Mouse (Mus musculus) left cerebral cortex, postnatal 36 days (tissue): ENCODE data around the gene Pxk. TPM values are rescaled to one million over a fixed set of nuclear protein-coding genes. Genes with fewer than 3 reads are reported as not detected.

Source experiments
- DNase-seq, 2 experiments: peaks; one replicate each; pipeline ENCODE4 v3.0.0; 2021 to 2022; ENCODE audit warnings: low spot score in 2 of 2, mixed read lengths in 1 of 2
- intact Hi-C: fragments of 180-260 bp; cut with DNase I; formaldehyde crosslinking; loops from one replicate; pipeline ENCODE4 v1.15.1; 2025
- total RNA-seq, 2 experiments: library from RNA; stranded (reverse); gene quantifications; 2 replicates each; pipeline ENCODE4 v1.2.3; 2021

Gene Pxk
- total RNA-seq, result 10 to 100 TPM; 27.9 to 37.0 TPM

DNA sequence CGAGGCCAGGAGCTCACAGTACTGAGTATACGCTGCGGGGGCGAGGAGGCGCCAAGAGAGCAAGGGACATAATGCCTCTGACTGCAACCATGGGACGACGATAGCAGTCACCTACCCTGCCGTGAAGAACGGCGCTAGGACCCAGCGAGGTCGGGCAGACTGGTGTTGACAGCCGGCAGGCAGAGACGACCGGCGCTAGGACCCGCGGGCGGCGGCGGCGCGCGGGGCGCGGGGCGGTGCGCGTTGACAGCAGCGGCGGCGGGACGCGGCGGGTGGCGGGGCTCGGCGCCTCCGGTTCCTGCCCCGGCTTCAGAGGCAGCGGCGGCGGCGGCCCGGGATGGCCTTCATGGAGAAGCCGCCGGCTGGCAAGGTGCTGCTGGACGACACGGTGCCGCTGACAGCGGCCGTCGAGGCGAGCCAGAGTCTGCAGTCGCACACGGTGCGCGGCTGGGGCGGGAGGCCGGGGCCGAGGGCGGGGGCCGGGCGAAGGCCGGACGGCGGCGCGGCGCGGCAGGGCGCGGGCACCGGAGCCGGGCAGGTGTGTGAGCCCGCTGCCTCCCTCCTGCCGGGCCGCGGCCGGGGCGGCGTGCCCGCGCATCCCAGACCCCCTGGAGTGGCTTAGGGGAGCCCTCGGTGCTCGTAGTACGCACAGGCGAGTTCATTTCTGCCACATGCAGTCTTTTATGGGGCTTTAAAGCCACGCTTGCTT, at the start of gene Pxk:
TSS of gene Pxk (plus strand) at position 234 of the 709 bp plus-strand sequence.
- peak; percentile 94 to 97 for DNase-seq
- intact Hi-C loops, result loop anchor here (5.0 kb wide), 1 partner anchor 39 kb away; no protein-coding TSS in a partner anchor

DNA sequence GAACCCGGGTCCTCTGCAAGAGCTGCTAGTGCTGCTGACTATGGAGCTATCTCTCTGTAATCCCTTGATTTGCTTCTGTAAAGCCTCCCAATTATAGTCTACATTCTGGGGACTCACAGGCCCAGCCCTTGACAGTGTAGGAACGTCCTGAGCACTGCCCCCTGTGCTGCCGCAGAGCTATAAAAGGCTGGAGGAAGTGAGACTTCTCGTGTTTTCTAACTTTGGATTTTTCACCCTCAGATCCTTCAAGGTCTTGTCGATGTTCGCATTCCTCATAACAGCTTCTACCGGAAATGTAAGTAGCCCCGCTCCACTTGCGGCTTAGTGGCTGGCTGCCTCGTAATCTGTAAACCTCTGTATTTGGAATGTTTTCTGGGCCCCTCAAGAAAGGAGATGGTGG, 48.7 kb upstream of the Pxk start:
- DNase-seq, result no peak
- intact Hi-C loops, result no loop called here

DNA sequence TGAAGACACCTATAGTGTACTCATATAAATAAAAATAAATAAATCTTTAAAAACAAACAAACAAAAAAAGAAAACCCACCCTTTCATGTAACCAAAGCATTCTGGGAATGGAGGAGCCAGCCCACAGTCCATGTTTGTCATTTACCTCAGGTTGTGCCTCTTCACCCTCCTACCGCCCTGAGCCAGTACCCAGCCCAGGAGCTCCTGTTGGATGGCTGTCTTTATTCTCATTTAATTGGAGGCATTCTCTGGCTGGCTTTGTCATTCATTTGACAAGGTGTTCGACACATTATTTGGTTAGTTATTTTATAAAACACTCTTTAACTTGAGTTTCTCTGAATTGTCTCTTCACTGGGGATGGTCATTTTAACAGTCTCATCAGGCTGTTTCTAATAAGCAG, 46.1 kb upstream of the Pxk start:
- intact Hi-C loops, result no loop called here
- no peak for DNase-seq

DNA sequence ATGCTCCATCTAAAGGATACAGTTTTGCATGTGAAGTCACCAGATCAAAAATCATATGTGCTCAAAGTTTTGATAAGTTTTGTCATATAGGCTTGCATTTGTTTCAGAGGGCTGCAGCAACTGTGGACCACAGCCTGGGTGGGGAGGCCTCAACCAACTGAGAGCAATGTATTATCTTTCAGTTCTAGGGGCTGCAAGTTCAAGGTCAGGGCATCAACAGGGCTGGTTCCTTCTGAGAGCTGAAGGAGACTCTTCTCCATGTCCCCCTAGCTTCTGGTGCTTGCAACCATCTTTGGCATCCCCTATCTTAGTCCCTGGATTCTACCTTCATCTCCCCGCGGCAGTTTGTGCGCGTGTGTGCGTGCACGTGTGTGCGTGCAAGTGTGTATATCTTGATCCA, 45.4 kb upstream of the Pxk start:
- intact Hi-C loops, result no loop called here
- DNase-seq, result no peak

DNA sequence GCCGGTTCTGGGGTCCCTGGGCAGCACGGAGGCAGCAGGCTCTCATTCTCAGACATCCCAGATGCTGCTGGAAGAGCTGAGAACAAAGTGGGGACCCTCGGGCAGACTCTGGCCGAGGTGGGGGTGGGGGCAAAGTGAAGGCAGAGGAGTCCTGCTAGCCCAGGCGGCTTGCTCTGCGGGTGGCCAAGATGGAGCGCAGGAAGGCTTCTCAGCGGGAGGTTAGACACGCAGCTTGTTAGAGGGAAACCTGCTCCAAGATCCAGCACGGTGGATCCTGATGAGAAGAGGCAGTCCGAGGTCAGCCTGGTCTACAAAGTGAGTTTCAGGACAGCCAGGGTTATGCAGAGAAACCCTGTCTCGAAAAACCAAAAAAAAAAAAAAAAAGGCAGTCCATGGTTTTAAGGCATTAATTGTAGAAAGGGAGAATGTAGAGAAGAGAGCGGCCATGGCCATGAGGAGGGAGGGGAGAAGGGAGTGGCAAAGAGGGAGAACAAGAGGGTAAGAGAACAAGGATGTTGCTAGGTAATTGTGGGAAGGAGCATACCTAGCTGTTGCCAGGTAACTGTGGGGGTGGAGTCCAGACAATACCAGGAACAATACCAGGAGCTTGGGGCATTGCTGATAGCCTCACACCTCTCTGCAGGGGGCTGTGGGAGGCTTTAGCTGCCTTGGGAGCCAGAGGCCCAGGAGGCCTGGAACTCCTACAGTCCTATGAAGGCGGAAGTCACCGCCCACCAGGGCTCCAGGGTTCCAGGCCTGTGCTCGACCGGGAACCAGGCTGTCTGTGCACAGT, 43.5 kb upstream of the Pxk start:
- DNase-seq, result no peak
- intact Hi-C loops, result no loop called here

DNA sequence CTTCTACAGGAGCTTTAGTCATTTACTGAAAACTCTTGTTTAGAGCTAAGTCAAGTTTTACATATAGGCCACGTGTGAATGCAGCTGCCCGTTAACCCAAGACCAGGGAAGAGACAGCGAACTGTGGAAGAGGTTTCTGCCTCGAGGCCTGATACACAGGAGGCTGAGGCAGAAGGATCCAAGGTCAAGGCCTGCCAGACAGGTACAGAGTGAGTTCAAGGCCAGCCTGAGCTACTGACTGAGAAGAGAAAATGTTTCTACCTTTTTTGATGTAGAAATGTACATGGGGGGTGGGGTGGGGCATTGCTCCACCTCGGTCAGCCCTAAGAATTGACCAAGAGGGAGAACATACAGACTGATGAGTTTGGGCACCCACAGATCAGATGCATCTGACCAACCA, 41.9 kb upstream of the Pxk start:
- intact Hi-C loops, result no loop called here
- no peak for DNase-seq

DNA sequence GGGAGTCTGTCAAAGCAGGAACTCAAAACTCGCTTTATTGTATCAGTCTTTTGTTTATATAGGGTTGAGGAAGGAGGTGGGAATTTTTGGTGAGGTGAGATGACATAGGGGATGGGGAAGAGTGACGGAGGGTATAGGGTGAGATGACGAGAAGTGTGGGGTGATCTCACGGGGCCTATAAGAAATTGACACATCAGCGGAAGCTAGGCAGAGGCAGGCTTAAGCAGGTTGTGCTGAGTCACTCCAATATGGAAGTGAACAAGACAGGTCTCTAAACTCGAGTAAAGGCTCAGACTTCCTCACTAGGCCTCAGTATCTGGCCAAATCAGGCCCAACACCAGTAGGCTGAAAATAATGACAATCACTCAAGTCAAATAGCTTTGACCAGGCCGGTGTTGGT, 38.1 kb upstream of the Pxk start:
- no peak for DNase-seq
- intact Hi-C loops, result no loop called here

DNA sequence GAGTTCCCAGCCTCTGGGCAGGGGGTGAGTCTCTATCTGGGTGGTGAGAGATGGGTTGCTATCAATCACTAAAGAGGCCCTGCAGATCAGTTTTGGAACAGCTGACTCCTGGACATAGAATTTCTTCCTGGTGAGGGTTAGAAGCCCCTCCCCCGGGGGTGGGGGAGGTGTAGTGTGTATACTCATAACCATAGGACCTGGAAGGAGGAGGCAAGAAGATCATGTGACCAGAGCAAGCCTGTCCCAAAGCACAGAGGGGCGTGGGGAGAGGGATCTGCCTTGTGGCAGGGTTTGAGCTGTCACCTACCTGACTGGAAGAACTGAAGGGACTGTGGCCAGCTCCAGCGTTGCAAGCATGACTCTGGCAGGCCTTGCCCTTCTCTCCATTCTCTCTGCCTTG, 35.9 kb upstream of the Pxk start:
- DNase-seq, result no peak
- intact Hi-C loops, result no loop called here

DNA sequence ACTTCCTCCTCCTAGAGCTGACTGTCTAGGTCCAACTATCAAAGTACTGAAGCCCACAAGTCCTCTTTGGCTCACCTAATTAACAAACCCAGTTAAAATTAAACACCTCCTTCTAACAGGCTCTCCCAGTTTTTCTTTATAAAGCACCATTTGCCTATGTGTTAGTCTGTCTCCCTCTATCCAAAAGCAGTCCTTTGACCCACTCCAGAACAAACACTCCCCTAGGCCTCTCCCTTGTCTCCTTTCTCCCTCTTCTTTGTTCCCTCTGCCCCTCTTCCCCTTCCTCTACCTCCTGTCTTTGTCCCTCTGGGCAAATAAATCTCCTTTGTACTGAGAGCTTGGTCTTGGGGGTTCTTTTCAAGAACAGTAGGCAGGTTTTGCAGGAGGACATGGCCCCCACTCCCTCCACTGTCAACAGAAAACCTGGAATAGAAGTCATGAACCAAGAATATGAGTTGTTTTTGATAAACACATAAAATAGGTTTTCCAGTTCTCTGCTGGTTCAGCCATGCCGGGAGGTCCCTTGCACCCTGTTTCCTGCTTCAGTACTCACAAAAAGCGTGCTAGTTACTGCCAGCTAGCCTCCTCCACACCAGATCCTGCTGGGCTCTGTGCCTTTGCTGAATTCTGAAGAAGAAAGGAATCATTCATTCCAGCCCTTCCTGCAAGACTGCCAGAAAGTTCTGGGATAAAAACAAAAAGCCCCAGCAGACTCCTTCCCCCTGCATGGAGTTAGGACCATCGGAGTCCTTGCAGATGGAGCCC, 35.3 kb upstream of the Pxk start:
- DNase-seq, result peak; percentile 52 to 62
- intact Hi-C loops, result no loop called here

DNA sequence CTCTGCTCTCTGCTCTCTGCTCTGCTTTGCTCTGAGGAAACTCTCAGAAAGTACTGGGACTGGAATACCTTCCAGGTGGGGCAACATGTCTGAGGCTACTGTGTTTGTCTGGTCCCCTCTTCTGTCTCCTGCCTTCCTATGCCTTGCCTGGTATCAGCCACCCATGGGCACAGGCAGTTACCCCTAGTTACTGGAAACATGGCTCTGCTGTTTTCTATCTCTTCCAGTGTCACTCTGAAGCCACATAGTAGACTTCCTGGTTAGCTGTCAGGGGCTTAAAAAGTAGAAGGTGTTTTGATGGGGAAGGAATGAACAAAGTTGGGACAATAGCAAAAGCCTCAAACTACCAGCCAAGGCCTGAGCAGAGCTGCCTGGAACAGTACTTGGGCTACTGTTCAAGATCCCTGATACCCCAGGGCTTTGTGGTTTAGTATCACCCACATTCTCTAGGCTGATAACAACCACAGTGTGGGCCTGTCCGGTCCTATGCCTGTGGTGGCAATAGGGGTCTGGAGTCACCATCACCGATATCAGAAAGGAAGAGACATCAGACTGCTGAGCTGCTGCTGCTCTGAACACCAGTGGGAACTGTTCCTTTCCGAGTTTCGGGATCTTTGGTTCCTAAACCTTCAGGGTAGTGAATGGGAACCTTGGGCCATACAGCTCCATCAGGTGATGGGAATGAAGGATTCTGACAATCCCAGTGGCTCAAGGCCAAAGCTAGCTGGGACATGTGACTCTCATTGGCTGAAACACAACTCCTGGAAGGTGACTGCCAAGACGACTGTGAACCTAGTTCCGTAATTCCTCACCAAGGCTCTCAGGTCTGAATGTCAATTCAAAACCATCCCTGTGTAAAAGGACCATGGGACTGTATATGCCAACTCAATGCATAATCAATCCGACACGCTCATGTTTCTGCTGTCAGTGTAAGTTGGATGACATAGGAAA, 33.9 kb upstream of the Pxk start:
- no peak for DNase-seq
- intact Hi-C loops, result no loop called here

DNA sequence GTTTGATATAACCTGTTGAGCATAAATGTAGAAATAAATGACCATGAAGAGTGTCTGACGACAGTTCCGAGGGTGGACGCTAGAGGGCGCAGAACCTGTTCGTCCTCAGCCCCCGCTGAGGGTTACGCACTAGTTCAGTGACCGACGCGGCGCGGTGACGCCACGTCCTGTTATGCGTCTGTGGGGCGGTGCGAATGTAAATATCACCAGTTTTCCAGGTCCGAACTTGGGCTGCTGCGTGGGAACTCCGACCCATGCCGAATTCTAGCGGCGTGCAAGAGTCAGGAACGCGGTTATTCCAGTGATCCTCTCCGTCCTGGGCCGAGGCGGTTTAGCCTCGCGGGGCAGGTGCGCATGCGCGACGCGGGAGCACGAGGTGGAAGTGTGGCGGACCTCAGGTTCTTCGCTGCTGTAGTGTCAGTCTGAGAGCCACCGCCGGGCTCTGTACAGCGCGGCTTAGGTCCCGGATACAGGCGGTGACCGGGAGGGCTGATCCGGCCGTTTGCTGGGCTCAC, 17.8 kb upstream of the Pxk start, which contains the start of gene Rpp14:
TSS of gene Rpp14 (plus strand) at position 203 of the 515 bp plus-strand sequence.
- intact Hi-C loops, result loop anchor here (5.0 kb wide), 1 partner anchor 137 kb away; no protein-coding TSS in a partner anchor
- peak; percentile 96 to 97 for DNase-seq

DNA sequence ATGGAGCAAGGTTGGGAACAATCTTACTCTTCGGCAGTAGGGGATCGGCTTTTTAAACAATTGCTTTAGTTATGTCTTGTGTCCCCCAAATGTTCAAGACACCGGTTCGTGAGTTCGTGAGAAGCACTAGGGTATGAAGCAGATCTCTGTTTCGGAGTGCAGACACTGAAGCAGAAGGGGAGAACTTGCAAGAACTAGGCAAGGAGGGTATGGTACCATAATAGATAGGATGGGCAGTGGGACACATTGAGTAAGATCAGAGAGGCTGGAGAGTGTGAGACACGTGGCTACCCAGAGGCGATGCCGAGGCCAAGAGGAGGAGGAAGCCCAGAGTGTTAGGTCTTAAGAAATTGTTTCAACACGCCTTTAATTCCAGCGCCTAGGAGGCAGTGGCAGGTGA, 17.3 kb upstream of the Pxk start:
- no peak for DNase-seq
- intact Hi-C loops, result loop anchor here (5.0 kb wide), 1 partner anchor 137 kb away; no protein-coding TSS in a partner anchor

DNA sequence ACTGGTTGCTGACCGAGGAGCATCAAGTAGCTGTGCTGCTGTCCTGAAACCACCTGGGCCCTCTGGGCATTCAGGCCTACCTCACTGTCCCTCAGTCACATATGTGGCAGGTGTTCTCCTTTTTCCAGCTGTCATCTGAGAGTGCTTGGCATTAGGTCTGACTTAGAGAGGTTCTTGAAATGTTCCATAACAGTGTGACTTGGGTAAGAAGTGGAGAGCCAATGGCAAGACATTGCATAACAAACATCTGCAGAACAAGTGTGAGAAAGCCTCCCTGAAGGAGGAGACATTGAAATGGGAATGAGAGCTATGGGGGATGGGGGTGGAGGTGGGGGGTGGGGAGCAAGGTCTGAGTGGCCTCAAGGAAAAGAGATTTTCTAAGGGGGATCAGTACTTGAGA, 15.1 kb upstream of the Pxk start:
- intact Hi-C loops, result loop anchor here (5.0 kb wide), 1 partner anchor 134 kb away; no protein-coding TSS in a partner anchor

DNA sequence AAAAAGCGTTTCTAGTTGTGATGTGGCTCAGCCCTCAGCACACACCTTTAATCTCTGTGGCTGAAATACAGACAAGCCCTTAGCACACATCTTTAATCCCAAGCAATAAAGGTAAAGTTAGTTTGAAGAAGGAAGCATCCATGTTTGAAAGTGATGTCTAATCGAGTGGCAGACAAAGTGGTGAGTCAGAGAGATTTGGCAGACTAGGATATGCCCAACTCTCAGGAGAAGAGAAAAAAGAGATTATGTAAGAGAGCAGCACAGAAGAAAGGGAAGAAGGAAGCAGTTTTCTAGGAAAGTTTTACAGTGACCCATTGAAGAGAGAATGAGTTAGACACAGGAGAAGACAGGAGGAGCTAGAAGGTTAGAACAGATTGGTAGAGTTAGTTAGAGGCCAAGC, 9.0 kb upstream of the Pxk start:
- intact Hi-C loops, result no loop called here
- no peak for DNase-seq

More for the DNA sequence above, 15.1 kb upstream of the Pxk start:
- DNase-seq, result no peak

DNA sequence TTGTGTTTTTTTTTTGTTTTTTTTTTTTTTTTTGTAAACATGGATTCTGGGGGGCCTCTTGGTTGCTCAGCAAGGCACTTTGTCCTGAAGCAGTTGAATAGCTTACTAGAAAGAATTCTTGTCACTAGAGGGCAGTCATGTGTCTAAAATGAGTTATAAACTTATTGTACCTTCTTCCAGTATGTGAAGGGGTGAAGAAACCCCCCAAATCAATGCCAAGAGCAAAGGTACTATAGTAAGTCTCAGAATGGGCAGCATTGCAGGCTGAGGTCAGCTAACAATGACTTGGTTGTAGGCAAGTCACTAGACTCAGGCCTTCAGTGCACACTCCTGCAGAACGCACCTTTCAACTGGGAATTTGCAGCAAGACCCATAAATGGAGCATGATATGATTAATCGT, 5.4 kb upstream of the Pxk start:
- no peak for DNase-seq
- intact Hi-C loops, result loop anchor here (5.0 kb wide), 1 partner anchor 255 kb away; no protein-coding TSS in a partner anchor

DNA sequence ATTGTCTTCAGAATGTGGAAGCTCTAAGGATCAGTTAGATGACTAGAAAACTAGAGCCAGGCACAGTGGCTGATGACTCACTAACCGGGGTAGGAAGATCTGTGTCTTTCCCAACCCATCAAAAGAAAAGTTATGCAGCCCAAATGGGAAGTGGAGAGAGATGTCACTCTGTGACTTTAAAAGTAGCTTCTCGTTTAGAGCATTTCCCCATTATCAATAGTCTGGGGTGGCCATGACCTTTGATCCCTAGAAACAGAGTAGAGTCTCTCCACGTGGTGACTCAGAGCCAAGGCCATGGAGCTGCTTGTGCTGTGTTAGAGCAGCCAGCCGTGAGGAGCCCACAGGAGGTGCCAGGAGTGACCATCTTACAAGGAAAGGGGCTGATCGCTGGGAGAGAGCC, 4.6 kb upstream of the Pxk start:
- intact Hi-C loops, result loop anchor here (5.0 kb wide), 1 partner anchor 254 kb away; no protein-coding TSS in a partner anchor
- no peak for DNase-seq

DNA sequence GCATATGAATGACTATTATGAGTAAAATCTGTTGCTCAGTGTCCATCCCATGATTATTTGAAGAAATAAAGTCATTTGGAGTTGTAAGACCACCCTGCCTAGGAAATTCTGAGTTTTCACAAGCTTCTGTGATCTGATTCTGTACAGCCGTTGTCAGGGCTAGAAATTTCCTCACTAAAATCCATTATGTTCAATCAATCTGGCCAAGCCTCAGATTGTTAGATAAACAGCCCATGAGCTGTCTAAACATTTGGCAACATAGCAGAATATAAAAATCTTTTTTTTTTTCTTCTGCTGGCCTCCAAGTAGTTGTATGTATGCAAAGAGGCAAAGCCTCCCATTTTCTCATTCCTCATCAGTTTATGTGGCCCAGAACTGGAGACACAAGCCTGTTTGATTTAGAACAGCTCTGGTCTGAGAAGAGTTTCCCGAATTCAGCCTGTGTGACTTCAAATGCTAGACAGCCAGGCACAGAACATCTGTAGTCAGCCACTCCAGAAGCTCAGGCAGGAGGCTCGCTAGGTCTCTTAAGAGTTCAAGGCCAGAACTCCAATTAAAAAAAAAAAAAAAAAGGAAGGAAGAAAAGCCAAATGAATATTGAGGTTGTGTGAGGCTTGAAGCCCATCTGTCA, 3.0 kb upstream of the Pxk start:
- intact Hi-C loops, result loop anchor here (2.0 to 5.0 kb wide), 3 partner anchors 42 to 252 kb away; no protein-coding TSS in a partner anchor
- no peak for DNase-seq

DNA sequence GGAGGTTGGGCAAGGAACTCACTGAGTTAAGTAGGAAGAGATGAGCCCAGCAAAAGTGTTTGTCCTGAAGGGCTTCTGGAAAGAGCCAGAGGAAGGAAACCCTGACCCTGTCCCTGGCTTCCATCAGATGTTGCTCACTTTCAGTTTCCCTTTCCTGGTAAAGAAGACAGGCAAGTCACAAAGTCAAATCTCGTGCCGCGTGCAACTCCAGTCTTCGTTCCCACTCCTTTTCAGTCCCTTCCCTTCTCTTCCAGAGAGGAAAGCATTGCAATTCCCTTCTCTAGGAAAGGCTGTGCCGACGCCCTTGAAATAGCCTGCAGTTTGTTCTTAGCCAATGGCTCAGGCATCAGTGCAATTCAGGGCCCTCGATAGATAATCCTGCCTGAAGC, 2.5 kb upstream of the Pxk start:
- intact Hi-C loops, result loop anchor here (2.0 to 5.0 kb wide), 2 partner anchors 42 to 61 kb away; no protein-coding TSS in a partner anchor
- no peak for DNase-seq
